Mouse (Mus musculus) MEL-GATA-1-ER (cell line): ENCODE data around the gene Cxcr4.
A peak's percentile ranks its signal among the peaks of the same experiment; 100 is the strongest.
"Not testable (repeated sequence)": the region's sequence is repeated elsewhere in the genome, so short reads cannot be mapped to it uniquely, and the experiment has no call there.

Source experiments
- DNase-seq: peaks from one replicate; pipeline ENCODE4 v3.0.0-alpha.2; 2012; ENCODE audit warnings: low read depth; ENCODE audit errors: extremely low read depth

Gene Cxcr4

DNA sequence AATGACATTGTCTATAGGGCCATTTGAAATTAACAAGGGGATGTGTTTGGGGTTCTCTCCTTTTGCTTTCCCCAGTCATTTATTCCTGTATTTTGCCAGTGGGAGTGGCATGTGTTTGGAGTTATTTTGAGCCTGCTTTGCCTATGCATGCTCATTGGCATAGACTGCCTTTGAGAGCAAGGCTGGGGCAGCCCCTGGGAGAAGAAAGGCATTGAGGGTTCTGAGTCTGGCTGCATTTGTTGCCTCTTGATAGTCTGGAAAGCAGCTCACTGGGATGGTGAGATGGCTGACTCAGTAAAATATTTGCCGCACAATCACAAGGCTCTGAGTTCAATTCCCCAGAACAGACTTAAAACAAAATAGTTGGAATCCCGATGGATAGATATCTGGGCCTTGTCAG is 8.5 kb upstream of the Cxcr4 start:
- DNase-seq: no peak

GRCm38 (mm10) chr1:128597209-128597782 is 5.2 kb upstream of the Cxcr4 start:
- DNase-seq: no peak

- no peak for DNase-seq
Measured at GRCm38 (mm10) chr1:128595528-128595927, 3.4 kb upstream of the Cxcr4 start.

DNA sequence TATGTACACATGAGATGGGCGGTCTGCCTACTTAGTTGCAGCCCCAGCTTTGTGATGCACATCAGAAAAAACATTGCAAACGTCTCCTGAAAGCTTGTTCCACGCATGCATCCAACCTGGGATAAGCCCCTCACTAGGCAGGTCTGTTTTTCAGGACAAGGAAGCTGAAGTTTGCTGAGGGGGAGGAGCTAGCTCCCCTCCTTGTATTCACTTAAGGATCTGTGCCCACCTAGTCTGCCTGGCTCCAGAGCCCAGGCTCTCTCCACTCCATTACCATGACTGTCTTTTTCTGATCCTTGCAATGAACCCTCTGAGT is 3.0 kb upstream of the Cxcr4 start:
- DNase-seq: no peak

DNA sequence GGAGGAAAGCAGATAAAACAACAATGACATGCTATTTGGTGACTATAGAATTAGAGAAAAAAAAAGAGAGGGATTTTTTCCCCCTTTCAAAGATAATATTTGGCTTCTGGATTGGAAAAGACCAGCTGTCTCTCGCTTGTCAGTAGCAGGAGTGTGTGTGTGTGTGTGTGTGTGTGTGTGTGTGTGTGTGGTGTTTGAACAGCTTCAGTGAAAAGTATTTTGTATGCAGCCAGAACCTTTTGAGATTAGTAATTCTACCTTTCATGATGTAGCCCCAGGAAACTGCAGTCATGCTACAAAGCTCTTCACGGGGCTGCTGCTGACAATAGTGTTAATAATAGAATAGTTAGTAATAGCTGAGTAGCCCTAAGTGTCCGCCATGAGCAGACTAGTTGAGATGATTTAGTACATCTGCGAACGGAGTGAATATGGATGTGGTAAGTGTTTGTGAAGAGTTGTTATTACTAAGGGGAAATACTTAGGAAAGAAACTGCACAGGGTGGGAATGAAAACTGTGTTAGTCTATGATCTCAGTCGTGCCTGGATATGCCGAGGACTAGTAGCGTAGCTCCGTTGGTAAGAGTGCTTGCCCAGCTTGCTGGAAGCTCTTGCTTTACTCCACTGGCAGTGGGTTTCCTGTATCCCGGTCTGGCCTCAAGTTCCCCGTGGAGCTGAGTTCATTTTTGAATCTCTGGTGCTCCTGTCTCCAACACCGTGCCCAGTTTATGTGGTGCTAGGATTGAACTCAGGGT is 2.4 kb upstream of the Cxcr4 start:
- DNase-seq: no peak

- no peak for DNase-seq
Measured at GRCm38 (mm10) chr1:128592961-128593501, 938 bp upstream of the Cxcr4 start.

DNA sequence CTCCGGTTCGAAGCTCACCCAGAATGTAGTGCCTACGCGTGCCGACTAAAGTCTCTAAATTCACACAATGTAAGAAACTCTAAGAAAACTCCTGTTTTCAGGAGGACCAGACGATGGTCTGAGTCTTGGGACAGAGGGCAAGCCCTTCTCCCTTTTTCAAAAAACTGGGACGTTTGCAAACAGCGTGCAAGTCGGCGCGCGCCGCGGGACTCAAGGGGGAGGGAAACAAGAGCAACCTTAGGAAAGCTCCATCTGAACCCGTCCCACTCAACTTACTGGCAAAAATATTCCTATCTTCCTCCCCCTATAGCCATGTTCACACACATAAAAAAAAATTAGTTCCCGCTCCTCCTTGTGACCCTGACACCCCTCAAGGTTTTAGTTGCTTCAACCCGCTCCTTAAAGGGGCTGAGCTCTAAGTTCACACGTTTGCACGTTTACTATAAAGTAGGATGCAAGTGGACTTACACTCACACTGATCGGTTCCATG is 327 bp downstream of the Cxcr4 start:
- DNase-seq: peak; percentile 60

DNA sequence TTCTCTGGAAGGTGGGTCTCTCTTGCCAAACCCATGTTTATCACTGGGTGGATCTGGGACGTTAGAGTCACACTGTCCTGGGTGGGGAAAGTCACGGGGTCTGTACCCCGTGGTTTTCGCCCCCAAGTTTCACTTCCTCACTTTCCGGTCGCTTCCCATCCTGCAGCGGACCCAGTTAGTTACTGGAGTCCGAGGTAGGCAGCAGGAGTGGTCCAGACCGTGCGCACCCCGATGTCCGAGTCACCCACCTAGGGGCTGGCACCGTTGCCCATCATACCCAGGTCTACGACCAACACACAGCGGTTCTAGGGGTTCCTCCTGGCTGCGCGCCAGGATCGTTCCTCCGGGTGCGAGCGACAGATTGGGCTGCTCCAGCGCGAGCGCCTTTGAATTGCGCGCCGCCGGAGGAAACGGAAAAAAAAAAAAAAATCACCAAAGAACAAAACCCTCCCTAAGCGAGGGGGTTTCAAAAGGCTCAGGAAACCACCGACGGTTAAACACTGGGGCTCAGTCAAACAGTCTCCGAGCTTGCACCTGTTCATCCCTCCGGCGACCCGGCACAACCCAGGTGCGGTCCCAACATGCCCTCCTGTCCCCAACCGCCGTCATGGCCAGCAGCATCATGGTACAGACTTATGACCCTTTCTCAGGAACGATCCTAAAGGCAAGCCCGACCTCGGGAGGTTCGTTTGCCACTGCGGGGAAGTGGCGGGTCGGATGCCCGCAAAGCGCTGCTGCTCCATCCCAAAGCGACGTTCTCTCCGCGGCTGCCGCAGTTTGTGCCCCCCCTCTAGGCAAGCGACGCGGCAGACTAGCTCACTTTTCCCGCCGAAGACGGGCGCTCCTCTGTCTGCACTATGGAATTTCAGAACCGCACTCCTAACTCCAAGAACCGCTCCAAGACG is 1.0 kb downstream of the Cxcr4 start:
- peak; percentile 50 for DNase-seq

DNA sequence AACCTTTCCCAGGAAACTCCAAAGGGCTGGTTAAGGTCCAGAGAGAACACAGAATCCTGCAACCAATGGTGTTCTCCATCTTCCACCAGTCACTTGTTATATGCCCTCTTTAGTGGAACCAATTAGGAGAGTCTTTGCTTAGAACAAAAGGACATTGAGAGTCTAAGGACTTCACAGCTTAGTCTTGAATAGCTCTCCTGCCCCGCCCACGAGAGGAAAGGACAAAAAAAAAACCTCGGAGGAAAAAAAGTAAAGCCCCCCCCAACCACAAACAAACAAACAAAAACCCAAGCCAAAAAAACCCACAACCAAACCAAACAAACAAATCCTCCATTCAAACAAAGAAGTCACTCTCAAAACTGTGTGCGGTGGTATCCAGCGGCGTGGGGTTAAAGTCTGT is 2.1 kb downstream of the Cxcr4 start:
- DNase-seq: no peak

- no peak for DNase-seq
Measured at GRCm38 (mm10) chr1:128589488-128589887, 2.6 kb downstream of the Cxcr4 start.

DNA sequence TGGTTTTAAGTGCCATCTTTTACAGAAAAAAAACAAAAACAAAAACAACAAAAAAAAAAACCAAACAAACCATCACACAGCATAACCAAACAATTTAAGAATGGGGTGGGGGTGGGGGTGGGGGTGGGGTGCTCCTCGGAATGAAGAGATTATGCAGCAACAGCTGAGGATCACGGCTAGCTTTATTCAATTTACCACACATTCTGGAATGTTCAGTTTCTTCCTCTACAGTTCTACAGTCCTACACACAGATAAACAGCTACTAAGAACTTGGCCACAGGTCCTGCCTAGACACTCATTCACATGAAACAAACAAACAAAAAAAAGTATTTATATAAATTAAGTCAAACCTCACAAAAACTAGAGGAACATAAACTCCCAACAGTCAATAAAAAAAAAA is 3.8 kb downstream of the Cxcr4 start:
- DNase-seq: no peak

DNA sequence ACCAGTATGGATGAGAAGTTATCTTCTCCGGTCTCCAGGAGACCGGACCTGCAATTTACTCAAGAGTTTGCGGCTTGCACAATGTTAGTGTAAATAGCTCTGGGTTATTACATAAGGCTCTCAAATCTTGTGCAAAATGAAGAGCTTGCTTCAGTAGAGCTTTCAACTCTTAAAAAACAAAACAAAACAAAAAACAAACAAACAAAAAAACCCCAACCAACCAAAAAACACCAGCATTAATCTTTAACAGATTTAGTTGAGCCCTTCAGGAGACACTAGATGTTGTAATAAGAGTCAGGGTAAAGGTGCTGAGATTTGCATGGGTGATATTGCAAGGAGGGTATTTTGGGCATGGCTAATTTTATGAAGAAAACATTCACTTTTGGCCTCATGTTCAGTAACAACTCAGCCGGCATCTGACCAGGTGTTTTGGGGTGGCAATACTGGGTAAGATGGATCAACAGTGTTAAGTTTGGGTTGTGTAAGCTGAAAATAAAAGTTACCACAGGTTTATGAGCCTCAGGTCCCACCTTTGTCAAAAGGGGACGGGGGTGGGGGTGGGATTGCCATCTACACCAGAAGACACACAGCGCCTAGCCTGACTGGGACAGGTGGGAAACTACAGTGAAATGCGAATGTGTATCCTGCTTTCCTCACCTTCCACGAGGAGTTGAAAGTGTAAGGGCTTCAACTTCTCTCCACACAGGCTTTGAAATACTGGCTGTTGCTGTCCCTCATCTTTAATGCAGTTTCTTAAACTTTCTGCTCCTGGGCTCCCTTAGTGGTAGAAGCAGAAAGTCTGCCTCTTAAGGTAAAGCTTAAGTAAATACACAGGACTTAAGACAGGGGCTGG is 4.9 kb downstream of the Cxcr4 start:
- no peak for DNase-seq

DNA sequence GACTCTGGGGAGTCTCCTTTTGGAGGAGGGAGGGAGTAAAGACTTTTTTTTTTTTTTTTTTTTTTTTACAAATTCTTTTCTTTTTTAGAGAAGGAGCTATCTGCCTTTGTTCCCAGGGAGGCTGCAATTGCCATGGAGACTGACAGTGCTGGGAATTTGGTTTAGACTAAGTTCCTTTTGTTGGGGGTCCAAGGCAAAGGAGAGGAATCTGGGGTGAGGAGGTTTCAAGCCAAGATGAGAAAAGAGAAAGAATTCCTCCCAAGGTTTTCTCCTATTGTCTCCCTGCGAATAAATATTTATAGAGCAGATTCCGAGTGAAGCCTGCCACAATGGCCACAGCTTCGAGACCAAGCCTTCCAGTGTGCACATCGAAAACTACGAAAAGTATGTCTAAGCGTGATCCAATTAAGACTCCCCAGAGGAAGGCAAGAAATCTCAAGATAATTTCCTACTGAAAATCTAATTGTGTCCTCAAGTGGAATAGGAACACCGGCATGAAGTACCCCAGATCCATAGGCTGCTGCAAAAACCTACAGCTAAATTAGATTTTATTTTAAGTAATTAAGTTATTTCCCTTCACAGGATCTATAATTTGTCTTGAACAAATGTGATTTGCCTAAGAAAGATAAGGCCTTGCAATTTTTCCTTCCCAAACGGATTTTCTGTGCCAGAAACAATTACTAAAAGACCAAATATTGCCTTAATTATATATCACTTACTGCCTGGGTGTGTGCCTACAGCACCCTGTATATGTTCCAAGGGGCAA is 5.7 kb downstream of the Cxcr4 start:
- no peak for DNase-seq

- no peak for DNase-seq
Measured at GRCm38 (mm10) chr1:128585396-128586161, 6.5 kb downstream of the Cxcr4 start.

GRCm38 (mm10) chr1:128584716-128585115 is 7.4 kb downstream of the Cxcr4 start:
- DNase-seq: not testable (repeated sequence)

- no peak for DNase-seq
Measured at GRCm38 (mm10) chr1:128583279-128583872, 8.7 kb downstream of the Cxcr4 start.

DNA sequence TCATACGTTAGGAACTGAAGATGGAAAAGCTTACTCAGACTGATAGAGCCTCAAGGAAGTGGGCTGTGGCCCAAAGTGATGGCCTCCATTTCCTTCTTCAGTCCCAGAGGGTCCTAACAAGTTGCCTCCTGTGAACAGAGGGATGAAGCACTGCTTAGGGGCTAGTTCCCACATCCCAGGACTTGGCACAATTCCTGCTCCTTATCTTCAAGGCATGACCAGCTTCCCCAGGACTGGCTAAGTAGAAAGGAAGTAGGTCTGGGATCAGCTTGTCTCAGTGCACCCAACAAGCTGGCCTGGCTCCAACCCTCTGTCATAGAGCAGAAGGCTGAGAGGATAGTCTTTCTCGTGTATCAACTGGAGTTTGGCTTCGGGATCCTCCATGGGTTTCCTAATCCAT is 11.8 kb downstream of the Cxcr4 start:
- no peak for DNase-seq

DNA sequence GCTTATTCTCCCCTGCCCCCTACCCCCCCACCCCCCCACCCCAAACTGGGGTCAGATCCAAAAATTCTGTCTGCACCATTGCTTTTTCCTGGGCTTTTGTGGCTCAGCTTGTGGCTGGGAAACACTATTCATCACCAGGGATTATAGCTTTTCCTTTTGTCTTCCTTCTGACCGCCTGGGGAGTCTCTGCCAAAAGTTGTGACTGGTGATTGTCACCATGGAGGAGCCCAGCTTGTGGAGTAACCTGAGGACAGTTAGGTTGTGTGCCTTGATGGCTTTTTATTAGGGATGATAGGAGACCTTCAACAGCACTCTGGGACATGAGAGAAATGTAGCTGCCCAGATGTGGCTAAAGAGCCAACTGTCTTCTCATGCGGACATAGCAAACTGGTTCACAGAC is 13.6 kb downstream of the Cxcr4 start:
- DNase-seq: no peak

- DNase-seq: no peak
Measured at GRCm38 (mm10) chr1:128575096-128575495, 17.0 kb downstream of the Cxcr4 start.
